12 mouse cellular contexts compared by ENCODE assay signal in genomic region chr5:135935641-135936190, GRCm38 (mm10). TPM values are rescaled to one million over a fixed set of nuclear protein-coding genes. Genes with fewer than 3 reads are reported as not detected.
DNase-seq lines count a peak whose midpoint lies in the region; ATAC-seq and TF ChIP-seq lines count a peak whose summit lies in the region.
"Had no signal": no experiment of that assay in that cellular context is flagged by ENCODE, and none has a peak within 500 bp of the region (broad histone marks: within the 10 kb centered on the region; RNA-seq: fewer than 3 reads in every experiment).

No protein-coding gene starts in this region.

- TF ChIP-seq POLR2A in MEL (IDR thresholded peaks at IDR 0.05; ENCODE audit: control insufficient read depth in 1 of 2, insufficient read depth in 1 of 2, low read depth in 1 of 2, low read length in 2 of 2, poor library complexity in 1 of 2), result no peak

- no peak for ATAC-seq in heart, embryonic 12.5 days (ENCODE audit: insufficient number of reproducible peaks, low FRiP score)
- ATAC-seq in hindbrain, embryonic 14.5 days (ENCODE audit: low FRiP score), result no peak
- no peak for ATAC-seq in midbrain, embryonic 11.5 days (ENCODE audit: low FRiP score)

- peaks cover 34% of the 10 kb centered on the region for H3K79me2 ChIP-seq in MEL (ENCODE audit: control insufficient read depth, insufficient read depth, low read length, poor library complexity)

- WGBS in heart, embryonic 12.5 days, result 71% methylated on average over 6 of the region's 6 CpGs
- WGBS in hindbrain, embryonic 14.5 days, result 85% methylated on average over 6 of the region's 6 CpGs
- 76% methylated on average over 6 of the region's 6 CpGs for WGBS in midbrain, embryonic 11.5 days

- no peak for TF ChIP-seq RAD21 in MEL (IDR thresholded peaks at IDR 0.05; ENCODE audit: low read depth, low read length)

- peaks cover 16% of the 10 kb centered on the region for H3K36me3 ChIP-seq in heart, embryonic 12.5 days
- peaks cover 8 to 27% of the 10 kb centered on the region in 2 experiments for H3K36me3 ChIP-seq in MEL (ENCODE audit: control insufficient read depth in 1 of 2, insufficient read depth in 2 of 2, low read length in 2 of 2)
- H3K36me3 ChIP-seq in hindbrain, embryonic 14.5 days (replicated peaks; ENCODE audit: control insufficient read depth, insufficient read depth), result peaks cover 12% of the 10 kb centered on the region
- peaks cover 8% of the 10 kb centered on the region; the same call in 1 of the 2 replicates for H3K36me3 ChIP-seq in midbrain, embryonic 11.5 days (ENCODE audit: control insufficient read depth, insufficient read depth, low read length)

- no peak overlapping the region for H3K4me2 ChIP-seq in heart, embryonic 12.5 days
- H3K4me2 ChIP-seq in hindbrain, embryonic 14.5 days (replicated peaks), result peak overlapping the region; percentile 84; the same call in 1 of the 2 replicates
- no peak overlapping the region for H3K4me2 ChIP-seq in midbrain, embryonic 11.5 days

- H3K9ac ChIP-seq in heart, embryonic 12.5 days, result no peak overlapping the region
- peak overlapping the region; percentile 92 for H3K9ac ChIP-seq in MEL (ENCODE audit: control insufficient read depth, low read depth, low read length, poor library complexity, severe bottlenecking)
- no peak overlapping the region for H3K9ac ChIP-seq in hindbrain, embryonic 14.5 days
- H3K9ac ChIP-seq in midbrain, embryonic 11.5 days (ENCODE audit: low read length), result no peak overlapping the region
- H3K9ac ChIP-seq: kidney, embryonic 15.5 days had no signal

- H3K9me3 ChIP-seq in heart, embryonic 12.5 days (replicated peaks), result no peaks in the 10 kb centered on the region
- H3K9me3 ChIP-seq in MEL (replicated peaks; ENCODE audit: insufficient read depth, low read length), result no peaks in the 10 kb centered on the region
- no peaks in the 10 kb centered on the region for H3K9me3 ChIP-seq in hindbrain, embryonic 14.5 days (ENCODE audit: control insufficient read depth, low read length)
- H3K9me3 ChIP-seq in midbrain, embryonic 11.5 days (ENCODE audit: control insufficient read depth, low read length), result no peaks in the 10 kb centered on the region
- H3K9me3 ChIP-seq: kidney, embryonic 15.5 days had no signal

- peak overlapping the region; percentile 66 for H3K27ac ChIP-seq in heart, embryonic 12.5 days (ENCODE audit: poor library complexity, severe bottlenecking)
- peak overlapping the region; percentile 92 for H3K27ac ChIP-seq in MEL (ENCODE audit: control insufficient read depth, low read depth, low read length)
- H3K27ac ChIP-seq in hindbrain, embryonic 14.5 days, result no peak overlapping the region; the same call in 1 of the 2 replicates
- peak overlapping the region; percentile 90; the same call in 1 of the 2 replicates for H3K27ac ChIP-seq in midbrain, embryonic 11.5 days (ENCODE audit: low read depth, low read length)

- no peak for TF ChIP-seq CTCF in MEL (IDR thresholded peaks at IDR 0.05 in 2 of 3, conservative IDR thresholded peaks at IDR 0.05 in 1 of 3; ENCODE audit: control insufficient read depth in 1 of 3, insufficient read depth in 1 of 3, low read depth in 2 of 3, low read length in 3 of 3, poor library complexity in 1 of 3, severe bottlenecking in 1 of 3)

- no peak for TF ChIP-seq EP300 in MEL (IDR thresholded peaks at IDR 0.05; ENCODE audit: low read depth in 1 of 2, low read length in 2 of 2)

- no peak overlapping the region for H3K4me3 ChIP-seq in heart, embryonic 12.5 days
- H3K4me3 ChIP-seq in MEL (ENCODE audit: control insufficient read depth in 1 of 2, insufficient read depth in 1 of 2, low read depth in 2 of 2, low read length in 2 of 2), result peak overlapping the region in 1 of 2 experiments; percentile 49; a peak in 3 of 4 replicates
- no peak overlapping the region for H3K4me3 ChIP-seq in hindbrain, embryonic 14.5 days (replicated peaks; ENCODE audit: low read length)
- no peak overlapping the region for H3K4me3 ChIP-seq in midbrain, embryonic 11.5 days (ENCODE audit: low read depth, low read length)

- H3K27me3 ChIP-seq in heart, embryonic 12.5 days (replicated peaks), result no peaks in the 10 kb centered on the region
- no peaks in the 10 kb centered on the region for H3K27me3 ChIP-seq in MEL (ENCODE audit: control insufficient read depth in 1 of 2, insufficient read depth in 2 of 2, low read length in 2 of 2)
- H3K27me3 ChIP-seq in hindbrain, embryonic 14.5 days (ENCODE audit: control insufficient read depth, insufficient read depth, low read length), result no peaks in the 10 kb centered on the region
- no peaks in the 10 kb centered on the region for H3K27me3 ChIP-seq in midbrain, embryonic 11.5 days (ENCODE audit: control insufficient read depth, insufficient read depth, low read length)
- H3K27me3 ChIP-seq: kidney, embryonic 15.5 days; Patski had no signal

- H3K4me1 ChIP-seq in heart, embryonic 12.5 days (replicated peaks), result peaks cover 21% of the 10 kb centered on the region
- H3K4me1 ChIP-seq in MEL (ENCODE audit: control insufficient read depth in 1 of 2, insufficient read depth in 2 of 2, low read length in 2 of 2), result peaks cover 4 to 20% of the 10 kb centered on the region in 2 experiments
- H3K4me1 ChIP-seq in hindbrain, embryonic 14.5 days (replicated peaks; ENCODE audit: control insufficient read depth, insufficient read depth, low read length), result peaks cover 18% of the 10 kb centered on the region
- peaks cover 21% of the 10 kb centered on the region for H3K4me1 ChIP-seq in midbrain, embryonic 11.5 days (ENCODE audit: control insufficient read depth, insufficient read depth, low read length)

- no peak for DNase-seq in heart, adult 8-10 months (ENCODE audit: low spot score)
- DNase-seq in MEL (ENCODE audit: low read depth, low spot score) (no peak), adipocyte (ENCODE audit: low spot score) (no peak)
- DNase-seq in hindbrain, embryonic 14.5 days (ENCODE audit: low spot score), result no peak
- DNase-seq in midbrain, embryonic 11.5 days (ENCODE audit: low spot score, missing footprints), result no peak
- DNase-seq in spleen, postnatal 14 days (ENCODE audit: low spot score in 2 of 2), result no peak
- DNase-seq in thymus, adult 18-20 months, result no peak
- DNase-seq: lung, postnatal 36 days had no signal

TF ChIP-seq in MEL, 35 proteins besides CTCF, POLR2A, EP300 and RAD21:
- TF ChIP-seq ZNF384 (IDR thresholded peaks at IDR 0.05; ENCODE audit: low read depth, low read length) (no peak), BHLHE40 (IDR thresholded peaks at IDR 0.05; ENCODE audit: borderline replicate concordance, low read depth, low read length) (no peak), MAFK (IDR thresholded peaks at IDR 0.05; ENCODE audit: borderline replicate concordance, low read depth, low read length) (no peak), CHD1 (IDR thresholded peaks at IDR 0.05; ENCODE audit: low read depth, low read length) (no peak), NRF1 (IDR thresholded peaks at IDR 0.05; ENCODE audit: insufficient read depth, low read depth, low read length, poor library complexity, severe bottlenecking) (no peak)
TF ChIP-seq in MEL: peak in this region for 0.

RNA-seq across cellular contexts. Expression of gene Ywhag, which starts 1.3 kb away (rescaled TPM):
- polyA plus RNA-seq in heart, embryonic 12.5 days (2016; fragmentation: Nextera tagmentation; extraction: Ambion mirVana), result 214 and 222 TPM in 2 replicates
- 100 to 1,000 TPM; 265 to 313 (median 289) TPM for total RNA-seq in heart, adult 8-10 months (2022)
- 109 and 116 TPM in 2 replicates for total RNA-seq in MEL (2012; rRNA removed)
- polyA plus RNA-seq in MEL (2012; ENCODE audit: insufficient read depth in 1 of 2, insufficient read length in 2 of 2, low read depth in 1 of 2, low replicate concordance in 2 of 2, missing spikeins in 1 of 2), result 100 to 1,000 TPM; 268 to 295 TPM
- 429 and 481 TPM in 2 replicates for polyA plus RNA-seq in hindbrain, embryonic 14.5 days (2014; fragmentation: Nextera tagmentation; extraction: Ambion mirVana)
- 182 and 188 TPM in 2 replicates for polyA plus RNA-seq in midbrain, embryonic 11.5 days (2014; fragmentation: Nextera tagmentation; extraction: Ambion mirVana)

RNA-seq across cellular contexts. Expression of gene Ssc4d, which starts 38.6 kb away (rescaled TPM):
- 0.70 and 1.6 TPM in 2 replicates for polyA plus RNA-seq in heart, embryonic 12.5 days (2016; fragmentation: Nextera tagmentation; extraction: Ambion mirVana)
- under 1 TPM in 3 of 4 experiments, not detected in 1; 0.44 to 0.53 (median 0.46) TPM for total RNA-seq in heart, adult 8-10 months (2022)
- total RNA-seq in MEL (2012; rRNA removed), result 0.95 and 1.1 TPM in 2 replicates
- 1 to 10 TPM in 1 of 2 experiments, not detected in 1; 2.1 TPM for polyA plus RNA-seq in MEL (2012; ENCODE audit: insufficient read depth in 1 of 2, insufficient read length in 2 of 2, low read depth in 1 of 2, low replicate concordance in 2 of 2, missing spikeins in 1 of 2)
- 1.5 TPM in 2 replicates for polyA plus RNA-seq in hindbrain, embryonic 14.5 days (2014; fragmentation: Nextera tagmentation; extraction: Ambion mirVana)
- 0.68 and 0.86 TPM in 2 replicates for polyA plus RNA-seq in midbrain, embryonic 11.5 days (2014; fragmentation: Nextera tagmentation; extraction: Ambion mirVana)

RNA-seq across cellular contexts. Expression of gene Zp3, which starts 44.2 kb away (rescaled TPM):
- polyA plus RNA-seq in heart, embryonic 12.5 days (2016; fragmentation: Nextera tagmentation; extraction: Ambion mirVana), result 0.13 TPM in 1 of 2 replicates, not detected in the other
- not detected for total RNA-seq in heart, adult 8-10 months (2022)
- total RNA-seq in MEL (2012; rRNA removed), result not detected in 2 replicates
- not detected for polyA plus RNA-seq in MEL (2012; ENCODE audit: insufficient read depth in 1 of 2, insufficient read length in 2 of 2, low read depth in 1 of 2, low replicate concordance in 2 of 2, missing spikeins in 1 of 2)
- not detected in 2 replicates for polyA plus RNA-seq in hindbrain, embryonic 14.5 days (2014; fragmentation: Nextera tagmentation; extraction: Ambion mirVana)
- polyA plus RNA-seq in midbrain, embryonic 11.5 days (2014; fragmentation: Nextera tagmentation; extraction: Ambion mirVana), result not detected in 2 replicates
- polyA plus RNA-seq: stomach, embryonic 14.5 days had no signal

RNA-seq across cellular contexts. Expression of gene Hspb1, which starts 48.0 kb away (rescaled TPM):
- polyA plus RNA-seq in heart, embryonic 12.5 days (2016; fragmentation: Nextera tagmentation; extraction: Ambion mirVana), result 916 and 1,021 TPM in 2 replicates
- 100 to 1,000 TPM; 312 to 583 (median 421) TPM for total RNA-seq in heart, adult 8-10 months (2022)
- total RNA-seq in MEL (2012; rRNA removed), result not detected in 2 replicates
- polyA plus RNA-seq in MEL (2012; ENCODE audit: insufficient read depth in 1 of 2, insufficient read length in 2 of 2, low read depth in 1 of 2, low replicate concordance in 2 of 2, missing spikeins in 1 of 2), result not detected
- 10.3 and 10.6 TPM in 2 replicates for polyA plus RNA-seq in hindbrain, embryonic 14.5 days (2014; fragmentation: Nextera tagmentation; extraction: Ambion mirVana)
- polyA plus RNA-seq in midbrain, embryonic 11.5 days (2014; fragmentation: Nextera tagmentation; extraction: Ambion mirVana), result 8.7 and 9.9 TPM in 2 replicates

RNA-seq across cellular contexts. Expression of gene Dtx2, which starts 58.9 kb away (rescaled TPM):
- polyA plus RNA-seq in heart, embryonic 12.5 days (2016; fragmentation: Nextera tagmentation; extraction: Ambion mirVana), result 28.7 and 29.9 TPM in 2 replicates
- 1 to 10 TPM; 6.0 to 7.3 (median 6.8) TPM for total RNA-seq in heart, adult 8-10 months (2022)
- total RNA-seq in MEL (2012; rRNA removed), result 11.4 and 11.9 TPM in 2 replicates
- 10 to 100 TPM in 1 of 2 experiments, not detected in 1; 17.2 TPM for polyA plus RNA-seq in MEL (2012; ENCODE audit: insufficient read depth in 1 of 2, insufficient read length in 2 of 2, low read depth in 1 of 2, low replicate concordance in 2 of 2, missing spikeins in 1 of 2)
- polyA plus RNA-seq in hindbrain, embryonic 14.5 days (2014; fragmentation: Nextera tagmentation; extraction: Ambion mirVana), result 23.1 and 24.2 TPM in 2 replicates
- 23.2 and 29.6 TPM in 2 replicates for polyA plus RNA-seq in midbrain, embryonic 11.5 days (2014; fragmentation: Nextera tagmentation; extraction: Ambion mirVana)
